ENCODE assay signal across 8 mouse cellular contexts in the genomic region with DNA sequence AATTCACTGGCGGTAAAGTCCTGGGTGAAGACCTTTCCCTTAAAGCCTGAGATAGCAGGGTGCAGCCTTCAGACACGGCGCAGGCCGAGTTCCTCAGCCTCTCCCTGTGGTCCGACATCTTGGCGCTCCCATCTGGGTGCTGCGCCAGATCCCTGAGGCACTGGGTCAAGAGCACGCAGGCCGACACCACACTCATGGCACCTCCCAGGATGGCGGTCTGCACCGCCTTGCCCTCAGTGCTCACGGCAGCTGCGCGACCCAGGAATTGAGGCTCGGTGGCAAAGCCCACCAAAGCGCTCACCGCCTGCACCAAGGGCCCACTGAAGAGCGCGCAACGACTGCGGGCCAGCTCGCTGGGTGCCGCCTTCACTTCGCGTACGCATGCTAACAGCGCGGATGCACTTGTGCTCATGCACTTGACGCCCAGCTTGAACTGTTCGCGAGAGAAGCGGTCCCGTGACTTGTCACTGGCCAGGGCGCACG. TPM values are rescaled to one million over a fixed set of nuclear protein-coding genes. Genes with fewer than 3 reads are reported as not detected.
DNase-seq lines count a peak whose midpoint lies in the region; ATAC-seq and TF ChIP-seq lines count a peak whose summit lies in the region.

No protein-coding gene starts in this region.

- in situ Hi-C loops in CH12.LX (cut with MboI; ENCODE audit: low pct_ligation_motif_present, low pct_unique_long_range_greater_than_20kb, low sequenced_read_pairs): loop anchor here (5.0 to 25.0 kb wide), 2 partner anchors 35 to 220 kb away; no protein-coding TSS in a partner anchor

- H3K9ac ChIP-seq in CH12.LX (ENCODE audit: insufficient read depth, low read depth): no peak overlapping the region
- peak overlapping the region; percentile 92 for H3K9ac ChIP-seq in embryonic facial prominence, embryonic 13.5 days
- peak overlapping the region; percentile 91 for H3K9ac ChIP-seq in hindbrain, embryonic 13.5 days

- peaks cover 12% of the 10 kb centered on the region for H3K9me3 ChIP-seq in CH12.LX (replicated peaks; ENCODE audit: low read length)
- no peaks in the 10 kb centered on the region for H3K9me3 ChIP-seq in embryonic facial prominence, embryonic 13.5 days
- H3K9me3 ChIP-seq in hindbrain, embryonic 13.5 days: no peaks in the 10 kb centered on the region

- DNase-seq in heart, adult 11 months: peak; percentile 95
- DNase-seq in heart, postnatal 4 days: no peak
- DNase-seq in CH12.LX (ENCODE audit: extremely low read depth): no peak
- peak; percentile 21 for DNase-seq in lung, postnatal 25 days (ENCODE audit: low spot score)
- DNase-seq in ovary, postnatal 14 days (ENCODE audit: low spot score): no peak

- ATAC-seq in embryonic facial prominence, embryonic 13.5 days (ENCODE audit: insufficient number of reproducible peaks, insufficient read depth, low FRiP score, low TSS enrichment, low read depth): no peak
- 0 out of 2 replicates have a peak, but pooled peaks have one; percentile 0 for ATAC-seq in hindbrain, embryonic 13.5 days (ENCODE audit: low FRiP score)
- no peak for ATAC-seq in megakaryocyte-erythroid progenitor cell, adult 5-6 weeks (replicated peaks; ENCODE audit: low FRiP score, low TSS enrichment, poor library complexity, severe bottlenecking)

- peaks cover 0 to 12% of the 10 kb centered on the region in 2 experiments for H3K36me3 ChIP-seq in CH12.LX (replicated peaks in 1 of 2; ENCODE audit: control insufficient read depth in 1 of 2, insufficient read depth in 1 of 2, low read length in 1 of 2)
- peaks cover 16% of the 10 kb centered on the region for H3K36me3 ChIP-seq in embryonic facial prominence, embryonic 13.5 days
- peaks cover 7% of the 10 kb centered on the region for H3K36me3 ChIP-seq in hindbrain, embryonic 13.5 days

- peak overlapping the region; percentile 80; the same call in 1 of the 2 replicates for H3K27ac ChIP-seq in CH12.LX (ENCODE audit: insufficient read depth, low read depth)
- peak overlapping the region; percentile 95; the same call in 1 of the 2 replicates for H3K27ac ChIP-seq in embryonic facial prominence, embryonic 13.5 days
- no peak overlapping the region for H3K27ac ChIP-seq in hindbrain, embryonic 13.5 days

- peak overlapping the region; percentile 60 to 80 (median 72) for H3K4me3 ChIP-seq in CH12.LX (replicated peaks in 1 of 3; ENCODE audit: low read depth in 2 of 3, low read length in 2 of 3, poor library complexity in 1 of 3)
- peak overlapping the region; percentile 91 for H3K4me3 ChIP-seq in embryonic facial prominence, embryonic 13.5 days
- H3K4me3 ChIP-seq in hindbrain, embryonic 13.5 days: peak overlapping the region; percentile 83

- H3K4me1 ChIP-seq in CH12.LX (ENCODE audit: control insufficient read depth in 1 of 2, insufficient read depth in 2 of 2): peaks cover 13 to 56% of the 10 kb centered on the region in 2 experiments
- H3K4me1 ChIP-seq in embryonic facial prominence, embryonic 13.5 days: peaks cover 60% of the 10 kb centered on the region
- peaks cover 65% of the 10 kb centered on the region for H3K4me1 ChIP-seq in hindbrain, embryonic 13.5 days (replicated peaks)

- dilution Hi-C loops in CH12.LX (cut with MboI; ENCODE audit: extremely low pct_ligation_motif_present, extremely low pct_unique_long_range_greater_than_20kb, low sequenced_read_pairs): no loop called here

- no peak for TF ChIP-seq POLR2A in CH12.LX (IDR thresholded peaks at IDR 0.05; ENCODE audit: low read depth, low read length)

- TF ChIP-seq EP300 in CH12.LX (IDR thresholded peaks at IDR 0.05; ENCODE audit: low read length): no peak

- H3K79me2 ChIP-seq in CH12.LX (replicated peaks; ENCODE audit: control insufficient read depth, extremely low read depth, insufficient read depth, poor library complexity, severe bottlenecking): peaks cover 18% of the 10 kb centered on the region

- TF ChIP-seq RAD21 in CH12.LX (IDR thresholded peaks at IDR 0.05; ENCODE audit: low read depth, low read length): no peak

- no peaks in the 10 kb centered on the region for H3K27me3 ChIP-seq in CH12.LX (replicated peaks)
- no peaks in the 10 kb centered on the region for H3K27me3 ChIP-seq in embryonic facial prominence, embryonic 13.5 days
- H3K27me3 ChIP-seq in hindbrain, embryonic 13.5 days: no peaks in the 10 kb centered on the region

- 87% methylated on average over 35 of the region's 35 CpGs for WGBS in embryonic facial prominence, embryonic 13.5 days
- 91% methylated on average over 35 of the region's 35 CpGs for WGBS in hindbrain, embryonic 13.5 days

- H3K4me2 ChIP-seq in CH12.LX (ENCODE audit: insufficient read depth, low read depth, poor library complexity, severe bottlenecking): no peak overlapping the region
- H3K4me2 ChIP-seq in embryonic facial prominence, embryonic 13.5 days: peak overlapping the region; percentile 93
- H3K4me2 ChIP-seq in hindbrain, embryonic 13.5 days: peak overlapping the region; percentile 89

- TF ChIP-seq CTCF in CH12.LX (conservative IDR thresholded peaks at IDR 0.05 in 1 of 2, IDR thresholded peaks at IDR 0.05 in 1 of 2; ENCODE audit: low read depth in 2 of 2, low read length in 2 of 2): no peak

TF ChIP-seq in CH12.LX, 34 proteins besides CTCF, POLR2A, EP300 and RAD21:
- TF ChIP-seq HCFC1 (IDR thresholded peaks at IDR 0.05; ENCODE audit: low read depth, low read length): no peak
- TF ChIP-seq IRF4 (IDR thresholded peaks at IDR 0.05; ENCODE audit: low read depth, low read length): no peak
- TF ChIP-seq MXI1 (IDR thresholded peaks at IDR 0.05; ENCODE audit: low read depth, low read length): no peak
- no peak for TF ChIP-seq CHD2 (IDR thresholded peaks at IDR 0.05; ENCODE audit: low read length)
- TF ChIP-seq SMC3 (IDR thresholded peaks at IDR 0.05; ENCODE audit: low read depth, low read length): no peak
- no peak for TF ChIP-seq MAZ (IDR thresholded peaks at IDR 0.05; ENCODE audit: low read depth, low read length)
- TF ChIP-seq RCOR1 (conservative IDR thresholded peaks at IDR 0.05; ENCODE audit: low read depth, low read length): no peak
- TF ChIP-seq NRF1 (IDR thresholded peaks at IDR 0.05; ENCODE audit: low read depth, low read length): no peak
- no peak for TF ChIP-seq ETS1 (conservative IDR thresholded peaks at IDR 0.05; ENCODE audit: low read depth, low read length)
- no peak for TF ChIP-seq ZMIZ1 (IDR thresholded peaks at IDR 0.05; ENCODE audit: low read depth, low read length)
- TF ChIP-seq CHD1 (IDR thresholded peaks at IDR 0.05; ENCODE audit: low read depth, low read length): no peak
- TF ChIP-seq TCF12 (IDR thresholded peaks at IDR 0.05; ENCODE audit: low read depth, low read length): no peak
- no peak for TF ChIP-seq NELFE (IDR thresholded peaks at IDR 0.05; ENCODE audit: low read depth, low read length)
TF ChIP-seq in CH12.LX: peak in this region for 0.

RNA-seq across cellular contexts. Expression of gene Tlnrd1, which starts 1.9 kb away (rescaled TPM):
- 10 to 100 TPM; 31.7 to 33.4 TPM for total RNA-seq in heart, postnatal 4 days (2021)
- total RNA-seq in CH12.LX (2012; rRNA removed) (10.6 and 10.7 TPM in 2 replicates), CH12.LX (2014; rRNA removed) (4.8 and 5.5 TPM in 2 replicates)
- polyA plus RNA-seq in CH12.LX (2012; ENCODE audit: insufficient read length, low read depth): 13.9 and 15.6 TPM in 2 replicates
- 11.0 and 14.0 TPM in 2 replicates for polyA plus RNA-seq in embryonic facial prominence, embryonic 13.5 days (2015; fragmentation: Nextera tagmentation; extraction: Ambion mirVana)
- 7.5 and 7.6 TPM in 2 replicates for polyA plus RNA-seq in hindbrain, embryonic 13.5 days (2015; fragmentation: Nextera tagmentation; extraction: Ambion mirVana)
- total RNA-seq in megakaryocyte-erythroid progenitor cell, adult 5-6 weeks (2014; fragmentation: Nextera tagmentation): 8.5 and 11.3 TPM in 2 replicates
- 4.4 and 7.8 TPM in 2 replicates for total RNA-seq in megakaryocyte-erythroid progenitor cell, adult 5-6 weeks (2017)

RNA-seq across cellular contexts. Expression of gene Mesd, which starts 2.1 kb away (rescaled TPM):
- 10 to 100 TPM; 57.8 to 61.1 TPM for total RNA-seq in heart, postnatal 4 days (2021)
- total RNA-seq in CH12.LX (2012; rRNA removed) (40.6 and 43.2 TPM in 2 replicates), CH12.LX (2014; rRNA removed) (33.4 and 59.1 TPM in 2 replicates)
- 67.6 and 82.6 TPM in 2 replicates for polyA plus RNA-seq in CH12.LX (2012; ENCODE audit: insufficient read length, low read depth)
- polyA plus RNA-seq in embryonic facial prominence, embryonic 13.5 days (2015; fragmentation: Nextera tagmentation; extraction: Ambion mirVana): 113 and 122 TPM in 2 replicates
- polyA plus RNA-seq in hindbrain, embryonic 13.5 days (2015; fragmentation: Nextera tagmentation; extraction: Ambion mirVana): 73.6 and 74.5 TPM in 2 replicates
- total RNA-seq in megakaryocyte-erythroid progenitor cell, adult 5-6 weeks (2014; fragmentation: Nextera tagmentation): 28.6 and 29.5 TPM in 2 replicates
- 50.3 and 61.0 TPM in 2 replicates for total RNA-seq in megakaryocyte-erythroid progenitor cell, adult 5-6 weeks (2017)

Comparison
In these comparisons a context has a peak if more than half of its experiments do, and no peak if none do; other contexts are left out.
1. DNase-seq: peak in heart, adult 11 months (single experiment) and lung, postnatal 25 days (single experiment); none in heart, postnatal 4 days (single experiment), CH12.LX (single experiment) and ovary, postnatal 14 days (single experiment).
2. Peak in every context shown above with its lines, with median percentiles within 50 percentile points of each other: H3K4me3 ChIP-seq.